Mouse (Mus musculus): Measurements from ENCODE around the gene Adap1. TPM values are rescaled to one million over a fixed set of nuclear protein-coding genes. Genes with fewer than 3 reads are reported as not detected.

Adap1 gene
- polyA plus RNA-seq, 1 experiment from 2014 or later: 2.3 TPM

- no peaks in the 10 kb centered on the region for H3K9me3 ChIP-seq (ENCODE audit: control insufficient read depth, low read depth, low read length)
- no peaks in the 10 kb centered on the region for H3K27me3 ChIP-seq (ENCODE audit: control insufficient read depth, insufficient read depth, low read length)
- no peak for ATAC-seq (ENCODE audit: insufficient number of reproducible peaks, insufficient read depth, low FRiP score, low read depth)
- H3K4me2 ChIP-seq (replicated peaks; ENCODE audit: low read depth, low read length): no peak overlapping the region
- H3K4me3 ChIP-seq (ENCODE audit: low read depth, low read length): no peak overlapping the region
- peaks cover 15% of the 10 kb centered on the region; the same call in 1 of the 2 replicates for H3K4me1 ChIP-seq (ENCODE audit: control insufficient read depth, insufficient read depth, low read length)
- WGBS: 91% methylated on average over 4 of the region's 4 CpGs
- no peaks in the 10 kb centered on the region for H3K36me3 ChIP-seq (ENCODE audit: control insufficient read depth, insufficient read depth, low read length)
- H3K27ac ChIP-seq (ENCODE audit: low read length): no peak overlapping the region
- no peak overlapping the region for H3K9ac ChIP-seq (replicated peaks; ENCODE audit: low read depth, low read length)
These were observed 42.5 kb upstream of the Adap1 start for GRCm38 (mm10) chr5:139367884-139368458.

DNA sequence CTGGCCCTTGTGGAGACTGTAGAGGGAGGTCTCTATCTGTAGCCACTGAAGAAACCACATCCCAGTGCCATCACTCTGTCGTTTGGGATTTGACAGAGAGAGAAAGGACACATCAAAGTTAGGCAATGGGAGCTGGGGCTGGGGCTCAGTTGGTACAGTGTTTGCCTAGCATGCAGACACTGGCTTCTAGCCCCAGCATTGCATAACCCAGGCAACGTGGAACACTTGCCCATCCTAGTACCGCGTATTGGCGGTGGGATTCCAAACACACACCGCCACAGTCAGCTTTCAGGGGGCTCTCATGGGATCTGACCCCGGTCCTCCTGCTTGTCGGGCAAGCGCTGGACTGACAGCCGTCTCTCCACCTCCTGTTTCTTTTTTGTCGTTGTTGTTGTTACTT, 41.1 kb upstream of the Adap1 start:
- ATAC-seq (ENCODE audit: insufficient number of reproducible peaks, insufficient read depth, low FRiP score, low read depth): no peak
- no peak overlapping the region for H3K9ac ChIP-seq (replicated peaks; ENCODE audit: low read depth, low read length)
- H3K4me1 ChIP-seq (ENCODE audit: control insufficient read depth, insufficient read depth, low read length): peaks cover 15% of the 10 kb centered on the region; the same call in 1 of the 2 replicates
- 78% methylated on average over 11 of the region's 11 CpGs for WGBS
- no peaks in the 10 kb centered on the region for H3K9me3 ChIP-seq (ENCODE audit: control insufficient read depth, low read depth, low read length)
- no peak overlapping the region for H3K4me3 ChIP-seq (ENCODE audit: low read depth, low read length)
- H3K36me3 ChIP-seq (ENCODE audit: control insufficient read depth, insufficient read depth, low read length): no peaks in the 10 kb centered on the region
- H3K4me2 ChIP-seq (replicated peaks; ENCODE audit: low read depth, low read length): no peak overlapping the region
- H3K27ac ChIP-seq (ENCODE audit: low read length): no peak overlapping the region
- H3K27me3 ChIP-seq (ENCODE audit: control insufficient read depth, insufficient read depth, low read length): no peaks in the 10 kb centered on the region

GRCm38 (mm10) chr5:139365827-139366226, 40.4 kb upstream of the Adap1 start:
- H3K4me1 ChIP-seq (ENCODE audit: control insufficient read depth, insufficient read depth, low read length): peaks cover 11% of the 10 kb centered on the region; the same call in 1 of the 2 replicates
- H3K27me3 ChIP-seq (ENCODE audit: control insufficient read depth, insufficient read depth, low read length): no peaks in the 10 kb centered on the region
- no peaks in the 10 kb centered on the region for H3K36me3 ChIP-seq (ENCODE audit: control insufficient read depth, insufficient read depth, low read length)
- no peak for ATAC-seq (ENCODE audit: insufficient number of reproducible peaks, insufficient read depth, low FRiP score, low read depth)
- H3K9me3 ChIP-seq (ENCODE audit: control insufficient read depth, low read depth, low read length): no peaks in the 10 kb centered on the region
- no peak overlapping the region for H3K4me2 ChIP-seq (replicated peaks; ENCODE audit: low read depth, low read length)
- H3K4me3 ChIP-seq (ENCODE audit: low read depth, low read length): no peak overlapping the region
- no peak overlapping the region for H3K9ac ChIP-seq (replicated peaks; ENCODE audit: low read depth, low read length)
- 65% methylated on average over 1 of the region's 1 CpGs for WGBS
- no peak overlapping the region for H3K27ac ChIP-seq (ENCODE audit: low read length)

DNA sequence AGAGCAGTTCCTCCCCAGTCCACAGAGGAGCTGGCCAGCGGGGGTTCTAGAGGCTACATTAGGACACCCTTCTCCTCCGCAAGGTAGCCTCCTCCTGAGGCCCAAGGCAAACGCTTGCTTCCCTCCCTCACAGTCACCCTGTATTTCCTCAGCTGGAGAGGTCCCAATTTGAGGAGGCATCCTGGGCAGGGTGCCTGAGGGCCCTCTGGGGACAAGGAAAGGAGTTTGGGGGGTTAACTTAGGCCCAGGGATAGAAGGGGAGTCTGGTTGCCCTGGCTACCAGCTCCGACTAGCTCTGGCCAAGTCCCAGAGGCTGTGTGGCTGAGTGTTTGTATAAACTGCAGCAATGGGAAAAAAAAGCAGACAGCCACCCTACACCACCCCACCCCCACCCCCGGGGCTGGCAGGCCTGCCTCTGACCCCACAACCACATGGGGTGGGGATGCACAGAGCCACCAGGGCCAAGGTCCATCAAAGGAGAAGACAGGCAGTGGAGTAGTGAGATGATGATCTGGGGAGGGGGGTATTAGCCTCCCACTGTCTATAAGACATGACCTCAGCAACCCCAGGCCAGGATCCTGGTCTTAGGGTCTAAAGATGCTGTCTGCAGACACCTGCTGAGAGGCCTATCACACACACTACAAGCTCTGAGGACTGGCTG, 39.6 kb upstream of the Adap1 start:
- WGBS: 30% methylated on average over 5 of the region's 5 CpGs
- H3K9ac ChIP-seq (replicated peaks; ENCODE audit: low read depth, low read length): no peak overlapping the region
- no peak overlapping the region for H3K4me2 ChIP-seq (replicated peaks; ENCODE audit: low read depth, low read length)
- no peak overlapping the region for H3K4me3 ChIP-seq (ENCODE audit: low read depth, low read length)
- peaks cover 11% of the 10 kb centered on the region; the same call in 1 of the 2 replicates for H3K4me1 ChIP-seq (ENCODE audit: control insufficient read depth, insufficient read depth, low read length)
- H3K27me3 ChIP-seq (ENCODE audit: control insufficient read depth, insufficient read depth, low read length): no peaks in the 10 kb centered on the region
- no peak for ATAC-seq (ENCODE audit: insufficient number of reproducible peaks, insufficient read depth, low FRiP score, low read depth)
- H3K9me3 ChIP-seq (ENCODE audit: control insufficient read depth, low read depth, low read length): no peaks in the 10 kb centered on the region
- H3K27ac ChIP-seq (ENCODE audit: low read length): no peak overlapping the region
- H3K36me3 ChIP-seq (ENCODE audit: control insufficient read depth, insufficient read depth, low read length): no peaks in the 10 kb centered on the region

- no peak overlapping the region for H3K4me3 ChIP-seq (ENCODE audit: low read depth, low read length)
- H3K4me1 ChIP-seq (ENCODE audit: control insufficient read depth, insufficient read depth, low read length): peaks cover 11% of the 10 kb centered on the region; the same call in 1 of the 2 replicates
- no peak overlapping the region for H3K9ac ChIP-seq (replicated peaks; ENCODE audit: low read depth, low read length)
- no peaks in the 10 kb centered on the region for H3K9me3 ChIP-seq (ENCODE audit: control insufficient read depth, low read depth, low read length)
- H3K27me3 ChIP-seq (ENCODE audit: control insufficient read depth, insufficient read depth, low read length): no peaks in the 10 kb centered on the region
- peak; percentile 59; the same call in 1 of the 2 replicates for ATAC-seq (ENCODE audit: insufficient number of reproducible peaks, insufficient read depth, low FRiP score, low read depth)
- H3K36me3 ChIP-seq (ENCODE audit: control insufficient read depth, insufficient read depth, low read length): no peaks in the 10 kb centered on the region
- WGBS: 31% methylated on average over 12 of the region's 12 CpGs
- H3K27ac ChIP-seq (ENCODE audit: low read length): no peak overlapping the region
- no peak overlapping the region for H3K4me2 ChIP-seq (replicated peaks; ENCODE audit: low read depth, low read length)
These were observed 39.0 kb upstream of the Adap1 start for GRCm38 (mm10) chr5:139364260-139364910.

GRCm38 (mm10) chr5:139363858-139364257, 38.4 kb upstream of the Adap1 start:
- H3K9me3 ChIP-seq (ENCODE audit: control insufficient read depth, low read depth, low read length): no peaks in the 10 kb centered on the region
- no peak for ATAC-seq (ENCODE audit: insufficient number of reproducible peaks, insufficient read depth, low FRiP score, low read depth)

GRCm38 (mm10) chr5:139359244-139359643, 33.8 kb upstream of the Adap1 start:
- no peaks in the 10 kb centered on the region for H3K36me3 ChIP-seq (ENCODE audit: control insufficient read depth, insufficient read depth, low read length)
- ATAC-seq (ENCODE audit: insufficient number of reproducible peaks, insufficient read depth, low FRiP score, low read depth): no peak
- H3K9me3 ChIP-seq (ENCODE audit: control insufficient read depth, low read depth, low read length): no peaks in the 10 kb centered on the region
- H3K27me3 ChIP-seq (ENCODE audit: control insufficient read depth, insufficient read depth, low read length): no peaks in the 10 kb centered on the region
- no peak overlapping the region for H3K4me2 ChIP-seq (replicated peaks; ENCODE audit: low read depth, low read length)
- 88% methylated on average over 5 of the region's 5 CpGs for WGBS
- no peak overlapping the region for H3K9ac ChIP-seq (replicated peaks; ENCODE audit: low read depth, low read length)
- H3K27ac ChIP-seq (ENCODE audit: low read length): no peak overlapping the region
- no peak overlapping the region for H3K4me3 ChIP-seq (ENCODE audit: low read depth, low read length)
- H3K4me1 ChIP-seq (ENCODE audit: control insufficient read depth, insufficient read depth, low read length): no peaks in the 10 kb centered on the region

More at GRCm38 (mm10) chr5:139363858-139364257, 38.4 kb upstream of the Adap1 start:
- no peak overlapping the region for H3K4me3 ChIP-seq (ENCODE audit: low read depth, low read length)
- H3K27me3 ChIP-seq (ENCODE audit: control insufficient read depth, insufficient read depth, low read length): no peaks in the 10 kb centered on the region
- H3K4me2 ChIP-seq (replicated peaks; ENCODE audit: low read depth, low read length): no peak overlapping the region
- no peak overlapping the region for H3K27ac ChIP-seq (ENCODE audit: low read length)
- 63% methylated on average over 7 of the region's 7 CpGs for WGBS
- no peak overlapping the region for H3K9ac ChIP-seq (replicated peaks; ENCODE audit: low read depth, low read length)
- H3K36me3 ChIP-seq (ENCODE audit: control insufficient read depth, insufficient read depth, low read length): no peaks in the 10 kb centered on the region
- H3K4me1 ChIP-seq (ENCODE audit: control insufficient read depth, insufficient read depth, low read length): peaks cover 11% of the 10 kb centered on the region; the same call in 1 of the 2 replicates

DNA sequence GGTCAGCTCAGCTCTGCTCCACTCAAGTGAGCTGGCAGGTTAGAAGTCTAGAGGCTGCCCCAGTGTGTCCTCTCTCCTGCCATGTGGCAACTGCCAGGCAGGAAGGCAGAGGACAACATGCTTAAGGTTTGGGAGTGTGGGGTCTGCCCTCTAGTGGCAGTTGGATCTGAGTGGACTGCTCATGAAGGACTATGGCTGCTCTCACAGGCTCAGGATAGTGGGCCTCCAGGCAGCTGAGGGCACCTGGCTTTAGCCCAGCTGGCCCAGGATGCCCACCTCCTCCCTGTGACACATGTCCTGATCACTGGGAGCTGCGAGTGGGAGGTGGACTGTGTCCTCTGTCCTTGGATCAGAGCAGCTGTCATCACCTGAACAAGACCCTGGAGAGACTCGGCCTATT, 33.2 kb upstream of the Adap1 start:
- 89% methylated on average over 2 of the region's 2 CpGs for WGBS

More for the DNA sequence above, 33.2 kb upstream of the Adap1 start:
- Histone ChIP-seq H3K4me2 (replicated peaks; ENCODE audit: low read depth, low read length) (no peak overlapping the region), H3K4me1 (ENCODE audit: control insufficient read depth, insufficient read depth, low read length) (no peaks in the 10 kb centered on the region), H3K9me3 (ENCODE audit: control insufficient read depth, low read depth, low read length) (no peaks in the 10 kb centered on the region), H3K4me3 (ENCODE audit: low read depth, low read length) (no peak overlapping the region), H3K27ac (ENCODE audit: low read length) (no peak overlapping the region), H3K27me3 (ENCODE audit: control insufficient read depth, insufficient read depth, low read length) (no peaks in the 10 kb centered on the region), H3K9ac (replicated peaks; ENCODE audit: low read depth, low read length) (no peak overlapping the region), H3K36me3 (ENCODE audit: control insufficient read depth, insufficient read depth, low read length) (no peaks in the 10 kb centered on the region)
- ATAC-seq (ENCODE audit: insufficient number of reproducible peaks, insufficient read depth, low FRiP score, low read depth): no peak

Measured in stomach, embryonic 14.5 days (tissue).